Mouse (Mus musculus) CD4-positive naive resting alpha-beta T cell, adult 57 days (primary cell): ENCODE measurements around the gene Magea8. TPM values are rescaled to one million over a fixed set of nuclear protein-coding genes. Genes with fewer than 3 reads are reported as not detected.

Experiments used
- total RNA-seq: library from RNA; stranded (reverse); gene quantifications from one replicate; pipeline ENCODE4 v1.2.4, GENCODE M21; 2023

The Magea8 gene
- not detected for total RNA-seq

GRCm38 (mm10) chrX:154995750-154996149 lies at the start of gene Magea8:
Magea8 (minus strand) TSS chrX:154995850.

GRCm38 (mm10) chrX:154949405-154949804 lies 46.2 kb downstream of the Magea8 start, which contains the start of gene Magea3:
Magea3 (minus strand) TSS chrX:154949505.

GRCm38 (mm10) chrX:154935887-154936286 lies 59.8 kb downstream of the Magea8 start, which contains the start of gene Magea6:
Magea6 (minus strand) TSS chrX:154935987.

Other genes with a start within 250 kb of the Magea8 start
- gene Cldn34b1, start 105.6 kb downstream of the Magea8 start, total RNA-seq, result not detected
- not detected for gene Magea6, start 59.9 kb downstream of the Magea8 start, total RNA-seq
- not detected for gene Magea3, start 46.3 kb downstream of the Magea8 start, total RNA-seq
- not detected for gene Magea5, start 67.3 kb upstream of the Magea8 start, total RNA-seq
- not detected for gene Magea1, start 93.9 kb upstream of the Magea8 start, total RNA-seq
- gene Magea2, start 97.8 kb upstream of the Magea8 start, total RNA-seq, result not detected
- gene Cldn34b2, start 132.6 kb upstream of the Magea8 start, total RNA-seq, result not detected
- gene Sat1, start 220.6 kb upstream of the Magea8 start, total RNA-seq, result 197 TPM